In genomic region chr13:37434137-37434772, GRCm38 (mm10) we compare ENCODE assay signal across 8 mouse cellular contexts.
DNase-seq lines count a peak whose midpoint lies in the region; ATAC-seq and TF ChIP-seq lines count a peak whose summit lies in the region.

No protein-coding gene starts in this region.

- peak; percentile 57 to 92 for DNase-seq in adrenal gland, adult (ENCODE audit: inconsistent age in 2 of 2, low spot score in 1 of 2)
- DNase-seq in adrenal gland, postnatal 25 days: no peak
- peak; percentile 95 for DNase-seq in embryo, embryonic 10.5 days (ENCODE audit: low spot score)
- peak; percentile 68 to 76 for DNase-seq in heart, adult 2 months
- peak; percentile 59 for DNase-seq in kidney, adult 18-20 months
- peak; percentile 66 for DNase-seq in limb, embryonic 10.5 days (ENCODE audit: low spot score)
- DNase-seq in midbrain, embryonic 11.5 days (ENCODE audit: low spot score, missing footprints): peak; percentile 97

- TF ChIP-seq EP300 in heart, adult 2 months (IDR thresholded peaks at IDR 0.05; ENCODE audit: insufficient read depth, low read depth, low read length): peak; percentile 70; the same call in 1 of the 2 replicates

- H3K9me3 ChIP-seq in limb, embryonic 10.5 days (replicated peaks): no peaks in the 10 kb centered on the region
- H3K9me3 ChIP-seq in midbrain, embryonic 11.5 days (ENCODE audit: control insufficient read depth, low read length): no peaks in the 10 kb centered on the region

- ATAC-seq in midbrain, embryonic 11.5 days (ENCODE audit: low FRiP score): peak; percentile 65; the same call in 1 of the 2 replicates

- H3K79me2 ChIP-seq in heart, adult 2 months (replicated peaks; ENCODE audit: control insufficient read depth, insufficient read depth, low read length): no peaks in the 10 kb centered on the region

- peak overlapping the region; percentile 62 for H3K9ac ChIP-seq in heart, adult 2 months (ENCODE audit: low read depth, low read length)
- H3K9ac ChIP-seq in midbrain, embryonic 11.5 days (ENCODE audit: low read length): peak overlapping the region; percentile 63

- 2% methylated on average over 19 of the region's 19 CpGs for WGBS in heart, adult 2 months
- WGBS in limb, embryonic 10.5 days: under 1% methylated on average over 19 of the region's 19 CpGs
- 1% methylated on average over 19 of the region's 19 CpGs for WGBS in midbrain, embryonic 11.5 days
- 2% methylated on average over 19 of the region's 19 CpGs for WGBS in small intestine, adult 2 months

- H3K27me3 ChIP-seq in heart, adult 2 months (ENCODE audit: control insufficient read depth, insufficient read depth, low read length): no peaks in the 10 kb centered on the region
- peaks cover 49% of the 10 kb centered on the region for H3K27me3 ChIP-seq in limb, embryonic 10.5 days (ENCODE audit: low read depth, poor library complexity, severe bottlenecking)
- peaks cover 30% of the 10 kb centered on the region for H3K27me3 ChIP-seq in midbrain, embryonic 11.5 days (ENCODE audit: control insufficient read depth, insufficient read depth, low read length)
- no peaks in the 10 kb centered on the region for H3K27me3 ChIP-seq in small intestine, adult 2 months (ENCODE audit: control insufficient read depth, insufficient read depth, low read length)

- peak overlapping the region; percentile 61 for H3K4me2 ChIP-seq in midbrain, embryonic 11.5 days

- intact Hi-C loops in heart, adult 2 months (cut with DNase I): loop anchor here (1.0 to 5.0 kb wide), 3 partner anchors 19 to 603 kb away; partner anchors contain the start of genes Cage1 and Riok1

- peak; percentile 94 for TF ChIP-seq CTCF in heart, adult 2 months (IDR thresholded peaks at IDR 0.05)
- TF ChIP-seq CTCF in small intestine, adult 2 months (IDR thresholded peaks at IDR 0.05; ENCODE audit: extremely low read depth, insufficient read length, insufficient replicate concordance, low read depth, low read length): peak; percentile 1; the same call in 1 of the 2 replicates

- H3K36me3 ChIP-seq in heart, adult 2 months (ENCODE audit: control insufficient read depth, insufficient read depth, low read length): no peaks in the 10 kb centered on the region
- H3K36me3 ChIP-seq in limb, embryonic 10.5 days: no peaks in the 10 kb centered on the region
- H3K36me3 ChIP-seq in midbrain, embryonic 11.5 days (ENCODE audit: control insufficient read depth, insufficient read depth, low read length): no peaks in the 10 kb centered on the region
- H3K36me3 ChIP-seq in small intestine, adult 2 months (ENCODE audit: control insufficient read depth, insufficient read depth, low read length): no peaks in the 10 kb centered on the region

- peaks cover 6% of the 10 kb centered on the region for H3K4me1 ChIP-seq in heart, adult 2 months (ENCODE audit: control insufficient read depth, insufficient read depth, low read length)
- H3K4me1 ChIP-seq in limb, embryonic 10.5 days: peaks cover 25% of the 10 kb centered on the region
- H3K4me1 ChIP-seq in midbrain, embryonic 11.5 days (ENCODE audit: control insufficient read depth, insufficient read depth, low read length): 0 out of 2 replicates have a peak, but pooled peaks cover 2% of the 10 kb centered on the region
- H3K4me1 ChIP-seq in small intestine, adult 2 months (ENCODE audit: control insufficient read depth, insufficient read depth, insufficient read length, low read length): peaks cover 3% of the 10 kb centered on the region; the same call in 1 of the 2 replicates

- H3K27ac ChIP-seq in heart, adult 2 months: peak overlapping the region; percentile 83
- H3K27ac ChIP-seq in limb, embryonic 10.5 days: peak overlapping the region; percentile 81
- no peak overlapping the region for H3K27ac ChIP-seq in midbrain, embryonic 11.5 days (ENCODE audit: low read depth, low read length)
- peak overlapping the region; percentile 70 for H3K27ac ChIP-seq in small intestine, adult 2 months (ENCODE audit: insufficient read depth, low read depth, low read length)

- H3K4me3 ChIP-seq in heart, adult 2 months: peak overlapping the region; percentile 44
- peak overlapping the region; percentile 53 for H3K4me3 ChIP-seq in limb, embryonic 10.5 days
- peak overlapping the region; percentile 42 for H3K4me3 ChIP-seq in midbrain, embryonic 11.5 days (ENCODE audit: low read depth, low read length)
- peak overlapping the region; percentile 68 for H3K4me3 ChIP-seq in small intestine, adult 2 months (ENCODE audit: low read depth, low read length)

- TF ChIP-seq POLR2A in heart, adult 2 months (IDR thresholded peaks at IDR 0.05; ENCODE audit: insufficient read depth, low read depth, low read length): peak; percentile 51
- TF ChIP-seq POLR2A in small intestine, adult 2 months (IDR thresholded peaks at IDR 0.05; ENCODE audit: low read depth, low read length): no peak
